Mouse (Mus musculus) left cerebral cortex, adult 18-20 months (tissue): ENCODE measurements around the gene Rybp. TPM values are rescaled to one million over a fixed set of nuclear protein-coding genes. Genes with fewer than 3 reads are reported as not detected.

Experiments
- DNase-seq, 2 experiments: peaks; one replicate each; pipeline ENCODE4 v3.0.0; 2021 to 2022; ENCODE audit warnings: low spot score in 2 of 2, mixed read lengths in 1 of 2
- total RNA-seq, 2 experiments: library from RNA; stranded (reverse); gene quantifications; 2 replicates each; pipeline ENCODE4 v1.2.3; 2021

Rybp gene
- total RNA-seq, 2 experiments from 2014 or later = 48.7 to 59.4 TPM

DNA sequence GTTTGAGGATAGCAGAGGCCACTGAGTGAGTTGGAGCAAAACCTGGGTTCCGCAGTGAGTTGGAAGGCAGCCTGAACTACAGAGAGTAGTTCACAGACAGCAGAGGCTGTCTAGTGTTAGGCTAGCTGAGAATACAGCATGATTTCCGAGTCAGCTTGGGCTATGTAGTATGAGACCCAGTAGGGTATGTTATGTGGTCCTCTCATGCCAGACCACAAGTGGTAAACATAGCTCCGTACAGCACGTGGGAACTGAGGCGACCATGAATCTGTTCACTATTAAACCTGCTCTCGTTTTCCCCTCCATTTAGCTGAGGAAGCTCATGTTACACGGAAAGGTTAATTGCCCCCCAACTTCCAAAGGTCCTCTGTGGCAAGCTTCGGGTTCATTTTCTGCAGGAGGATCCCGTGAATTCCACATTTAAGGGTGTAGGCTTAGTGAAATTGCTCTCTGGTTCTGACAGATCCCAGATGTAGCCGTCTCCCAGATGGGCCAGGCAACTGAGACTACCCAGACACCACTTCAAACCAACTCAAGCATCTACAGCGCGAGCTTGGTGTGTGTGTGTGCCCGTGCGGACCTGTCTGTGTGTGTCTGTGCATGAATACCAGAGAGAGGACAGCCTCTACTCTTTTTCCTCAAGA lies 66.2 kb downstream of the Rybp start:
- no peak for DNase-seq

DNA sequence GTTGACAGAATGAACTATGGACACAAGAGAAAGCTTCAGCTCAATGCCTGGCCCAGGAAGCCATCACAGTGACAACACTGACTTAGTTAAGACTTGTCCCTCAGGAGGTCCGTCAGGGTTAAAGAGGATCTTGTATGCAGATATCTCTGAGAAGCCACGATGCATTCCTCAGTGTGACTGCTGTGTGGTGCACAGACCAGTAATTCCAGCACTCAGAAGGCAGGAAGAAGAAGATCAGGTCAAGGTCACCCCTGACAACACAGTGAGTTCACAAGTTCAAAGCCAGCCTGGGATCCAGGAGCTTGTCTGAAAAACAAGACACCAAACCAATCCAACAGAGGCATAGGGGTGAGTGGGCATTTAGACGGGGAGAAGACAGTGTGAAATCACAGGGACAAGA lies 67.3 kb downstream of the Rybp start:
- no peak for DNase-seq

DNA sequence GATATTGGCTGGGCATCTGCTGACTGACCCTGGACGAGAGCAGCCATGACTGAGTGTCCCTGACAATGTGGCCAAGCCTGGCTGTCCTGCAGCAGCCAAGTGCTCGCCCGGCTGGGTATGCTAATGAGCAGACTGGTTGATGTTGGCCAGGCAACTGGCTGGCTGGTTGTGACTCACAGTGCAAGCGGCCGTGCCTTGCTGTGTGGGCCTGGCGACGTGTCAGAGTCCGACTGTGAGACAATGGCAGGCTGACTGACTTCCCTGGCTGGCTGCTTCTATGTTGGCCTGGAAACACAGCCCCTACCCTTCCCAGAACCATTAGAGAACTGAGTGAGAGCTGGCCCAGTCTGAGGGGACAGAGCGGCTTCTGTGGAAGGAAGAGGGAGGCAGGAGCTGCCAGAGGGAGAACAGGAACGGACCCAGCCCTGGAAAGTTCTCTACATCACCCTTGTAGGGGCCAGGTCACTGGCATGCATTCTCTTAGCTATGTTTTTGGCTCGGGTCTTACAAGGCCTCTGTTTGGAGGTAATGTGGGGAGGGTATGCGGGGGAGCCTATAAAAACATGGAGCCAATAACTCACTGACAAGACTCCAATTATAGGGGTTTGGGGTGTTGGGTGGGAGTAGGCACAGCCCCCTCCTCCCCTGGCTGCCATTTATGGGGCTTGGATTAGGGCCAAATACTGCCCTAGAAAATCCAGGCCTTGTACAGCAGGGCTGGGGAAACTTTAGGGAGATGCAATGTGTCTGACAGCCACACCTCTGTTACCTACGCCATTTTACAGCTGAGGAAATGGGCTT lies 68.5 kb downstream of the Rybp start:
- peak; percentile 64 to 76 for DNase-seq

DNA sequence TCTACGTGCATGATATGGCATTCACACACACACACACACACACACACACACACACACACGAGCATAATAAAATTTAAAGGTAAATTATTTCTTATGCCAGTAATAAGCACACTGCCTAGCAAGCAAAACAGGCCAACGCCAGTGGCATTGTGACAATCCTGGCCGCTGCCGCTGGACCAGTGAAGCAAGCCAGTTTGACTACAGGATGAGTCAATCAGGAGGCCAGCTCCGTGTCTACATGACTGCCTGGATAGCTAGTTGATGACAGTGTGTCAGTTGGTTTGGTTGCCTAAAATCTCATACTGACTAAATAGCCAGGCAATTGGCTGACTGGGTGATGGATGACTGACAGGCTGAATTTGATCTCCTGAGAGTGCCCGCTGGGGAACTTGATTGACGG lies 69.8 kb downstream of the Rybp start:
- DNase-seq = no peak

DNA sequence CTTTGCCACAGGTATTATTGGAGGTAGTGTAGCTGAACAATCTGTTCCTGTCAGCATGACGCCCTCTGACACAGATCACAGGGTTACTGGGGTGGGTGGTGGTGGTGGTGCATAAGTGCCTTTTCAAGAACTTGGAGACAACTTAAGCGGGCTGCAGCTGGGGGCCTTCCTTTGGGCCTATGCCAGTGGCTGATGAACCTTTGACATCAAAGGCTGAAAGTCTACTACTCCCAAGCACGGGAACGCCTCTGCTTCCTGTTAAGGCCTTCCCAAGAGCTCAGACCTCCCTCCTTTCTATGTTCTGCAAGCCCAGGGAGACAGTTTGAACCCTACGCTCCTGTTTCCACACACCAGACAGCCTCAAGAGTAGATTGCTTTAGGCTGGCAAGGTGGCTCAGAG lies 70.3 kb downstream of the Rybp start:
- no peak for DNase-seq

DNA sequence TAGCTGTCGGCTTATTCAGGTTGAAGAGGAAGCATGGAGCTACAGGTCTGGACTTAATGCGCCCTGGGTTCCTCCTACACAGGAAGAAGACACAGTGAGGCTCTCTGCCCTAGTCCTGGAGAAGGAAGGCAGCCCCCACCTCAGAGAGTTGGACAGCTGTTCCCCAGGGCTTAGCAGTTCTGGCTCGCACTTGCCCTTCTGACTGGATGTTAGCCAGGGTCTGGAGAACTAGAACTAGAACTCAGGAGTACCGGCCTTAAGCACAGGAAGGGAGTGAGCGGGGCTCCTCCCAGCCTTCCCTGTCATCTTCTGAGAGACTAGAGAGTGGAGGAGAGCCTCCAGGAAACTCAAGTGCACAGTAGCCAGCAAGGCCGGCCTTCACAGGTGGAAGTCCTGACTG lies 71.5 kb downstream of the Rybp start:
- no peak for DNase-seq

DNA sequence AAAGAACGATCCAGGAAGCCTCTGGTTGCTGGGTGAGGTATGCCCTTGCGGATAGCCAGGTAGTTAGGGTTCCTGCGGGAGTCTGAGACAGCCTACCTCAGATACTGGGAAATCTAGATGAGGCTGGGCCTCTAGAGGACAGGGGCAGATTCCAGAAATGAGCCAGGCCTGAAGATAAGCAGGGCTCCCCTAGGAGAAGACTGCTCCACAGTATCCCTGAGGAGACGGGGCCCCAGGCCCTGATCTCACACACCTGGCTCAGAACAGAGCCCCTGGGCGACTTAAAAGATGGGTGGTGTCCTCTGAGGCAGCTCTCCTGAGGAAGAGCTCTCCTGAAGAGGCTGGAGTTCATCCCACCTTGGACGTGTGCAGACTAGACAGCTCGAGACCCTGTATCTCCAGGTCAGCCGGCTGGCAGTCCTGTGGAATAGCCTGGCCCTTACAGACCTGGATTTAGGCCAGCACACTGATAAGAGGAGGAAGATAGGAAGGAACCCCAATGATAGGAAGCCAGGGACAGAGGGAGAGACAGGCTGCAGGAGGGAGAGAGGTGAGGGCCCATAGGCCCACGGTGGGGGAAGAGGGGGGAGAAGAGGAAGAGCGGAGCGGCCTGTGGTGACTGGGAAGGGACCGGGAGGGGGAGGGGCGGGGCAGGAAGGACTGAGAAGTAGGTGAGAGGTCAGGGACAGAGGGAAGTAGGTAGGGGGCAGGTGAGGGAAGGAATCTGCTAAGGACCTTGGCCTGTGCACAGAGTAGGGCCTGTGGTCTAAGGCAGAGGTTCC lies 73.0 kb downstream of the Rybp start:
- no peak for DNase-seq

DNA sequence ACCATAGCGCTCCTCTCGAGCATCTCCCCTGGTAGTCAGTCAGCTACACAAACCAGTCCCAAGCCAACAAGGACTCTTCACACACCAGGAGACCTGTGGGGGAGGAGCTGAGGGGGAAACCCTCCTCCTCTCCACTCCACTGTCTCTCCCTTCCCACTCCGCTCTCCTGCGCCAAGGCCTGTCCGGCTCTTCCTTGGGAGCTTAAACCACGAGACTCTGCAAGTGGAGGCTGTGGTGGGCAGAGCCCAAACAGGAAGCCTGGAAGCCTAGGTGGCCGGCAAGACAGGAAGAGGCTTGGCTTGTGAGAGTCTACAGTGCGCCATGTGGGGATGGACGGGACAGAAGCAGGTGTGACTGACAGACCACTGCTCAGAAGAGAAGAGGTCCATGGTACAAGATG lies 73.7 kb downstream of the Rybp start:
- no peak for DNase-seq

DNA sequence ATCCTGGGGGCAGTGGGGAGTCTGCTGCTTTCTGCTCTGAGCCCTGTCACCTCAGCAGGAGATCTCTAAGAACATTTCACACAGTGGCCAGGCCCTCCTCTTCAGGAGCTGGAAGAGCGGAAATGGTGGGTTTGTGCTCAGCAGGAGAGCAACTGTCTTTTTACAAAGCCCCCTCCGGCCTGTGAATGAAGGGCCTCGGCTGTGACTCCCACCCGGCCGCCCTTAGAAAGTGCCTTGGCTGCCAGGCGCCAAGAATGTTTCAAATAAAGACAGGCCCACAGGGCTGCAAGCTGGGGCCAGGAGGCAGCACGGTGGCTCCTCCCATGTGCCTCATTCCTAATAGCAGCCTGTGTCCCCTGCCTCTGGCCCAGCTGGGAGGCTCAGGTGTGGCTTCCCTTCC lies 74.5 kb downstream of the Rybp start:
- DNase-seq = no peak

DNA sequence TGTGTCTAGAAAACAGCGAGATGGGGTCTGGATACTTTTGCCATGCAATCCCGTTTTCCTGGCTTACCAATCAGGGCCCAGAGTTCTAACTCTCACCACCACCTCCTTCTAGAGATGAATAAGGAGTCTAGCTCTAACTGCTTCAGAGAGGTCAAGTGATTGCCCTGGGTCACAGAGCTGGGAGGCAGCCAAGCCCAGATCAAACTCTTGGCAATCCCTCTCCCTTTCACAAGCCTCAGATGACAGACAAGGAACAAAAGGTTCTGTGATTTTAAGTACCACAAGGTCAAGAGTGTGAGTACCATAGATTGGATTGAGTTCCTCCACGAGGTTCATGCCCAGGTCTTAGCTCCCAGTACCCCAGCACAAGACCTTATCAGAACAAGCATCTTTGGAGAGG lies 75.6 kb downstream of the Rybp start:
- DNase-seq = no peak

DNA sequence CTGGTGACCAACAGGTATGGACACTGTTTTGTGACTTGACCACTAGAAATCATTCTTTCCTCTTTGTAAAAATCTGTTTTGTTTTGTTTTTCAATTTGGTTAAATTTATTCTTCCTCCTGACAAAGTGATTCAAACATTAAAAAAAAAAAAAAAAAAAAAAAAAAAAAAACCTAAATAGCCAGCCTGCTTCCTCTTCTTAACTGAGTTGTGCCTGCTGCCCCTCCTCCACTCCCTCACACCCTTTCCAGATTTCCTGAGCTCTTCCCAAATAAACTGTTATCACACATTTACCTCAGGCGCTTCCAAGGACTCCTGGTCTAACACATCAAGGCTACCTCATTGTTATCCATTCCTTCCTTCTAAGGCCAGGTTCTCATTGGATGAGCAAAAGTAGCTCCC lies 76.8 kb downstream of the Rybp start:
- DNase-seq = no peak

DNA sequence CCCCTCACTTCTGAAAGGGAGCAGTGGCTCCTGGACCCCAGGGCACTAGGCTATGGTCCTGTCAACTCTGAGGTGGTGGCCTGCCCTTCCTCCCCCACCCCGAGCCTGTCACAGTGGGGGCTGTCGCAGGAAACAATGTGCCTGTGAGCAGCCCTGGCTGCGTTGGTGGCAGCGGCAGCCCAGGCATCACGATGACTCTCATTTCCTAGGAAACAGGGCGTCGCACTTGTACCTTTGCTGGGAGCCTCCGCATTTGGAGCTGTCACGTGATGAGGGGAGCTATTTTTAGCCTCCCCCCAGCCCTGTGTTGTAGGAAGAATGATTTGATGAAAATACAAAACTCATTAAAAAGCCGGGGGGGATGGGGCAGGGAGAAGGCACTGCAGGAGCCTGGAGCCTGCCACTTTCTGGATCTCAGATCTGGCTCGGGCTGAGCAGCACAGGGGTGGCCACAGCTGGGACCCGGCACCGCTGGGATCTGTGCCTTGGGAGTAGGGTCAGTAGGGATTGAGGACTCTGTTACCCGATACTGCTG lies 80.5 kb downstream of the Rybp start:
- DNase-seq = peak; percentile 79 to 86

DNA sequence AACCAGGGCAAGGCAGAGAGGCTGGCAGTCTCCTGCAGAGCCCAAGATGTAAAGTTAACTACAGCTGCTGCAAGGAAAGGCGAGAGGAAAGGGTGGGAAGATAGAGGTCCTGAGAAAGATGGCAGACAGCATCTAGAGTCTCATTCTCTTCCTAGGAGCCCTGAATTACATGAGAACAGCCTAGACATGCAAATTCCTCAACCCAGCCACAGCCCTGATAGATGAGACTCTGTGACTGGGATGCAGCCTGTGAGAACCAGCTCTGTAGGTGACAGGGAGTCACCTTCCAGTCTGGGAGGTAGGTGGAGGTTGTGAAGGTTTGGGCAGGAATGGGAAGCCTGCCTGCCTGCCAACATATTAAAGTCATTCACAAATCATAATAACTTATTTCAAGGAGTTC lies 81.0 kb downstream of the Rybp start:
- no peak for DNase-seq

DNA sequence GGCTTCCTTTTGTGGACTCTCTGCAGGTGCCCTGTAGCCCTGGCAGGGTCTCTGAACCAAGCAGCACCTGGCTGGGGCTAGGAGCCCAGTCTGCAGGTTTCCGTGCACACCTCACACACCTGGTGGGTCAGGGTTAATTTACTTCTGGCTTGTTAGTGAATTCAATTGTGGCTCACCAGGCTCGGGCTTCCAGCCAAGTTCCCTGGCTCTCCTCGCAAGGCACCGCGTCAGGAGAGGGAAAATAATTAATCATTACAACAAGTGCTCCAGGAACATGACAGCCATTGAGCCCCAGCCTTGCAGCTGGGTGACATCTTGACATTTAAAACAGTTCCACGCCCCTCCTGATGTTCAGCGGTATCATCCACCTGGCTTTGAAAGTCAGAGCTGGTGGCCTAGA lies 82.8 kb downstream of the Rybp start:
- no peak for DNase-seq

DNA sequence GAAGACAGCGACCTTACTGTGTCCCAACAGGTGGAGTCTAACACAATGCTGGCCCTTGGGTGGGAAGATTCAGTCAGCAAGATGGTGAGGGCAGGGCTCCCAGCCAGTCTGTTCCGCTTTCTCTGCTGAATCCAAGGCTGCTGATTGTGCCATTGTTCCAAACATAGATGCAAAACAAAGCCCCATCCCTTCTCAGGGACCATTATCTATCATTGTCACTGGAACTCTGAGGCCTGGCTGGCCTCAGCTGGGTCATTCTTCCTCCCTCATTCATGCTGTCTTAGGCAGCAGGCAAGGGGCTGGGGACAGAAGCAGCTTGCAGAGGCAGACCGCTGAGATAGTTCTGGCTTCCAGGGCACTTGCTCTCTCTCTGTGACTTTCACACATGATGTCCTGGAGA lies 83.8 kb downstream of the Rybp start:
- DNase-seq = no peak

DNA sequence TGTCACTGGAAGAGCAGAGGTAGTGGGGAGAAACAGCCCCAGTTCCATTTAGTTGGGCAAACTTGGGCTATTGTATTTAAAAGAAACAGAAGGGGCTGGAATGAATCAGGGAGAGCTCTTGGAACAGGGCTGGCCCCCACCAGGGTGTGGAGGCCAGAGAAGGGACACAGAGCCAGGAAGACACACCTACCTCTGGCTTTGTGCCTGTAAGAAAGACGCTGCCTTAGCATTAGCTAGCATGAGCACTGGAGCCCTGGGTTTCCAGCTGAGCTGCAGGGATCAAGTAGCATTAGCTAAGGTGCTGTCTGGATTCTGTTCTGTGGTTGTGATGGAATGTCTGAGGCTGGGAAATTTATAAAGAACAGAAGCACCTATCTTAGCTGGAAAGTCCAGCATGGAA lies 85.2 kb downstream of the Rybp start:
- no peak for DNase-seq

DNA sequence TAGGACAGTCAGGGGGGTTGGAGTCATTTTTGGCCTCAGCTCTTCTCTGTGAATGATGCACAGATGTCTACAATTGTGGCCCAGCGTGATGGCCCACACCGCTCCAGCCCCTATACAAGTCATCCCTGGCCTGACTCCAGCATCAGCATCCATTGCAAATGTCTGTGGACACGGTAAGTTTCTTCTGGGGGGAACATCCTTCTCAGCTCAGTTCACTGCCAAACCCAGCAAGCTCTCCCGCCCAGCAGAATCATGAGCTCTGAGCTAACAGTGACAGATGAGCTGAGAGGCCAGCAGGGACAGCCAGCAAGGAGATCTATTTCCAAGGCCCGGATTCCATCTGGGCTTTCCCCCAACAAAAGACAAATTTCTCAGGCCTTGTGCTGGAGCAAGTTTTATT lies 90.2 kb downstream of the Rybp start:
- no peak for DNase-seq

DNA sequence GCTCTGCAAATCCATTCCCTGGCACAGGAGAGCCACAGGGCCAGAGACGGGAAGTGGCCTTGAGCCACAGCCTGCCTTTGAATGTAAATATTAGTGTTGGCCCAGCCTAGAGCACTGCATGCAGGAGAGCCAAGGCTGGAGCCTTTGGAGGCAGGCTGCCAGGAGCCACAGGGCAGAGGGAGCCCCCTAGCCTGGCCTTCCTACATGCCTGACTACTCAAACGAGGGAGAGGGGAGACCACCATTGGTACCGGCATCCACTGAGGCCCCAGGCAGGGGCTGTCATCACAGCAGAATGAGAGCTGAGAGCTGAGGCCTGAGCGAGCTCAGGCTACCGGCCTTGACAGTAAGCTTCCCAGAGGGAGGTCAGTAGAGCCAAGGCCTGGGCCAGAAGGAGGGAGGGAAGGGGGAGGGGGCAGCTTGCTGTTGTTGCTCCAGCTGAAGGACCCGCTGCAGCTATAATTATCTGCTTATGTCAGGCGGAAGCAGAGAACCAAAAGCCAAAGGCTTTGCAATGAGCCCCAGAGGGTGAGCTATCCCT lies 91.3 kb downstream of the Rybp start:
- no peak for DNase-seq

DNA sequence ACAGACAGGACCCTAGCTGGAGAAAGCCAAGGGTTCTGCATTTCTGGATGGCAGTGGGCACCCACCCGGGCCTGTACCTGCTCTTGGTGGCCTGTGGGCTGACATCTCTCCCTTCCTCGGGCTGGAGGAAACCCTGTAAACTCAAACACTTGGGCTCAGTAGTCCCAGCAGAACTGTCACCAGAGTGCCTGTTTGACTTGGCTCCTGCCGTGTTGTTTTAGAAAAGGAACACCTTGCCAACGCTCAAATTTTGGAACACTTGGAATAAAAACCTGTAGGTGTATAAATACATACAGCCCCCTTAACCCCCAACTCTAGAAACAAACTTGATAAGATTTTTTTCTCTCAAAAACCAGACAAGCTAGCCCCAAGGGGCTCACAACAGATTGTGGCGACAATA lies 92.2 kb downstream of the Rybp start:
- no peak for DNase-seq

DNA sequence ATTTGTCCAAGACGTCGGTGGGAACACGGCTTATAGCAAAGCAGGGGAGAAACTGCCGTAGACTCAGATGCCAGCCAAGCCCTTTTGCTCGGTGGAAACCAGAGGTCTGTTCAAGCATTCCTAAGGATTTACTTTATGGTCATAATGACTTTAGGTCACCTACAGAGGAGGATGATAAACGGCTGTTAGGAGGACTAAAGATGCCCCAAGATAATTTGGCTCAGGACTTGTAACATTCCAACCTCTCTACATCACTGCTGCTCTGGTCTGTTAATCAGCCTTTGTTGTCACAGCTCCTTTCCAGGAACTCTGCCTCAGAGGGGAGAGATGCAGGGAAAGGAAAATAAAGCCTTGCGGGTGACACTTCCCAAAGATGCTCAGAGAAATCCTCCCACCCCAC lies 93.5 kb downstream of the Rybp start:
- no peak for DNase-seq

DNA sequence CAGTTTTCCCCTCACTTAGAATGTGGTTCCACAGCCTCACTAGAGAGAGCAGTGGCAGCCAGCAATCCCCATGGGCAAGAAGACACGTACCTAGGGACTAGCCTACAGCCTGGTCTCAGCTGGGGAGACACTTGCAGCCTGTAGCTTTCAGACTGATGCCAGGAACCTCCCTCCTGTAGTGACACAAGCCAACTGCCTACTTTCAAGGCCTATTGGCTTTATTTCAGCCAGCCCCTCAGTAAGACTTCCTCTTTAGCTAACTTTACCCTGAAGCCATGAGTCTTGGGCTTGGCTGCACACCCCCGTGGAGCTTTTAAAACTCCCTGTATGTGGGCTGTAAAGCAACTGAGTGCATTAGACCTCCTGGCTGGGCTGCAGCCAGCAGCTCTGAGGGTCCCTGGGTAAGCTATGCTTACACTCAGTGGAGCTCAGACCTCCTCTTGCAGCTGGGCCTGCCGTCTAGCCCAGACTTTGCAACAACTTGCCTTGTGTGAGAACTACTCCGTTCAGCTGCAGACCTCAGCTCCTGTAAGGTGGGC lies 94.5 kb downstream of the Rybp start:
- DNase-seq = no peak
